Mouse (Mus musculus) myocyte (in vitro differentiated cells): ENCODE results near the gene Selenok.

Experiments used
- MAX ChIP-seq: IDR thresholded peaks from one replicate; pipeline ENCODE4 v1.6.1; 2011; ENCODE audit warnings: low read depth, mild to moderate bottlenecking, control low read depth
- POLR2A ChIP-seq: IDR thresholded peaks from one replicate; pipeline ENCODE4 v1.6.1; 2011; ENCODE audit warnings: low read depth, mild to moderate bottlenecking, control low read depth, moderate library complexity; ENCODE audit not compliant: insufficient read length
- POLR2AphosphoS2 ChIP-seq: IDR thresholded peaks from one replicate; pipeline ENCODE4 v1.6.1; 2011; ENCODE audit warnings: low read depth, control low read depth; ENCODE audit not compliant: insufficient read length
- SRF ChIP-seq: IDR thresholded peaks from one replicate; pipeline ENCODE4 v1.6.1; 2011; ENCODE audit warnings: low read depth; ENCODE audit not compliant: control insufficient read depth, insufficient read length

GRCm38 (mm10) chr14:30011886-30012560 lies 43.9 kb downstream of the Selenok start:
- TF ChIP-seq POLR2A (no peak), SRF (no peak), MAX (no peak), POLR2AphosphoS2 (no peak)
